Comparison of ENCODE assay signal across 8 mouse cellular contexts in genomic region chr9:64447522-64447921, GRCm38 (mm10).
DNase-seq lines count a peak whose midpoint lies in the region; ATAC-seq lines count a peak whose summit lies in the region.

No protein-coding gene starts in this region.

- 0 out of 2 replicates have a peak overlapping the region, but pooled peaks have one; percentile 0 for H3K4me2 ChIP-seq in intestine, embryonic 16.5 days (ENCODE audit: low read depth, low read length)

- H3K9me3 ChIP-seq in intestine, embryonic 16.5 days (ENCODE audit: control insufficient read depth, low read length) = no peaks in the 10 kb centered on the region

- H3K9ac ChIP-seq in intestine, embryonic 16.5 days (ENCODE audit: low read depth, low read length) = 0 out of 2 replicates have a peak overlapping the region, but pooled peaks have one; percentile 1

- H3K4me1 ChIP-seq in intestine, embryonic 16.5 days (ENCODE audit: control insufficient read depth, insufficient read depth, low read length) = peaks cover 15% of the 10 kb centered on the region

- H3K36me3 ChIP-seq in intestine, embryonic 16.5 days (ENCODE audit: control insufficient read depth, insufficient read depth, low read length) = no peaks in the 10 kb centered on the region

- H3K27me3 ChIP-seq in intestine, embryonic 16.5 days (replicated peaks; ENCODE audit: control insufficient read depth, insufficient read depth, low read length) = no peaks in the 10 kb centered on the region

- peak; percentile 56 for DNase-seq in Muller cell, postnatal 12 days (ENCODE audit: inconsistent ontology term)
- peak; percentile 78 for DNase-seq in cerebellum, adult 9-10 months
- DNase-seq in gastrocnemius, postnatal 36 days = peak; percentile 36 to 43
- DNase-seq in left cerebral cortex, adult 8-10 months (ENCODE audit: low spot score in 2 of 2) = peak; percentile 15 to 22
- DNase-seq in thymus, postnatal 14 days = no peak
- DNase-seq in B cell, adult 2 months = no peak

- intact Hi-C loops in gastrocnemius, postnatal 36 days (cut with DNase I) = no loop called here

- H3K4me3 ChIP-seq in intestine, embryonic 16.5 days (ENCODE audit: low read length) = no peak overlapping the region

- peak overlapping the region; percentile 4 for H3K27ac ChIP-seq in intestine, embryonic 16.5 days (ENCODE audit: low read length)

- WGBS in intestine, embryonic 16.5 days = 25% methylated on average over 6 of the region's 6 CpGs

- ATAC-seq in intestine, embryonic 16.5 days = peak; percentile 72
- peak; percentile 48; the same call in 1 of the 2 replicates for ATAC-seq in megakaryocyte progenitor cell, adult 5-6 weeks (replicated peaks; ENCODE audit: poor library complexity)

Comparison
In these comparisons a context has a peak if more than half of its experiments do, and no peak if none do; other contexts are left out.
1. DNase-seq: peak in Muller cell, postnatal 12 days (single experiment), cerebellum, adult 9-10 months (single experiment), gastrocnemius, postnatal 36 days (2 of 2) and left cerebral cortex, adult 8-10 months (2 of 2); none in thymus, postnatal 14 days (single experiment) and B cell, adult 2 months (0 of 2).